Comparison of ENCODE assay signal across 25 mouse cellular contexts in genomic region chr7:128042161-128042820, GRCm38 (mm10). TPM values are rescaled to one million over a fixed set of nuclear protein-coding genes. Genes with fewer than 3 reads are reported as not detected.
A peak's percentile ranks its signal among the peaks of the same experiment; 100 is the strongest.
DNase-seq lines count a peak whose midpoint lies in the region; ATAC-seq and TF ChIP-seq lines count a peak whose summit lies in the region.
"Not testable (repeated sequence)": the region's sequence is repeated elsewhere in the genome, so short reads cannot be mapped to it uniquely, and the experiment has no call there.
"Had no signal": no experiment of that assay in that cellular context is flagged by ENCODE, and none has a peak within 500 bp of the region (broad histone marks: within the 10 kb centered on the region; RNA-seq: fewer than 3 reads in every experiment).

No protein-coding gene starts in this region.

- not testable (repeated sequence) for ATAC-seq in liver, postnatal 0 days
- peak; percentile 57 for ATAC-seq in megakaryocyte-erythroid progenitor cell, adult 5-6 weeks (replicated peaks; ENCODE audit: low FRiP score, low TSS enrichment, poor library complexity, severe bottlenecking)

- not testable (repeated sequence) for TF ChIP-seq CTCF in bone marrow, adult 2 months (IDR thresholded peaks at IDR 0.05; ENCODE audit: control insufficient read depth, insufficient read depth, low read length); liver, postnatal 0 days (IDR thresholded peaks at IDR 0.05; ENCODE audit: low read depth); thymus, adult 2 months (IDR thresholded peaks at IDR 0.05; ENCODE audit: borderline replicate concordance, control insufficient read depth, extremely low read depth, insufficient read depth, low read length, poor library complexity)

- peak overlapping the region; percentile 39 for H3K27ac ChIP-seq in bone marrow, adult 2 months (ENCODE audit: control insufficient read depth, insufficient read depth, low read depth, low read length, poor library complexity)
- H3K27ac ChIP-seq in liver, postnatal 0 days (ENCODE audit: low read depth); thymus, adult 2 months (ENCODE audit: control insufficient read depth, insufficient read depth, low read length): not testable (repeated sequence)

- 6% methylated on average over 15 of the region's 15 CpGs for WGBS in bone marrow, adult 2 months
- WGBS in liver, postnatal 0 days (ENCODE audit: insufficient replicate concordance): 32% methylated on average over 15 of the region's 15 CpGs
- 12% methylated on average over 15 of the region's 15 CpGs for WGBS in thymus, adult 2 months

- not testable (repeated sequence) for H3K4me3 ChIP-seq in bone marrow, adult 2 months (replicated peaks; ENCODE audit: control insufficient read depth, low read depth, low read length); liver, postnatal 0 days (ENCODE audit: low read depth, low read length); thymus, adult 2 months (ENCODE audit: control insufficient read depth, insufficient read depth, low read length)

- TF ChIP-seq POLR2A in bone marrow, adult 2 months (IDR thresholded peaks at IDR 0.05; ENCODE audit: borderline replicate concordance, control insufficient read depth, low read depth, low read length); thymus, adult 2 months (IDR thresholded peaks at IDR 0.05; ENCODE audit: control insufficient read depth, extremely low read depth, insufficient read depth, low read length, poor library complexity): not testable (repeated sequence)

- H3K27me3 ChIP-seq in liver, postnatal 0 days (ENCODE audit: insufficient read depth, low read length); thymus, adult 2 months (ENCODE audit: control insufficient read depth, insufficient read depth, low read length): not testable (repeated sequence)

- not testable (repeated sequence) for H3K36me3 ChIP-seq in liver, postnatal 0 days (replicated peaks; ENCODE audit: insufficient read depth, low read length); thymus, adult 2 months (ENCODE audit: control insufficient read depth, insufficient read depth, low read length)

- DNase-seq in heart, adult 11 months: peak; percentile 60
- DNase-seq in liver, postnatal 0 days: not testable (repeated sequence)
- DNase-seq in thymus, adult 2 months: peak; percentile 34
- peak; percentile 30 for DNase-seq in thymus, postnatal 25 days

- H3K4me1 ChIP-seq in bone marrow, adult 2 months (ENCODE audit: control insufficient read depth, insufficient read depth, low read length); liver, postnatal 0 days (ENCODE audit: insufficient read depth): not testable (repeated sequence)
- H3K4me1 ChIP-seq in thymus, adult 2 months (replicated peaks; ENCODE audit: control insufficient read depth, insufficient read depth, low read length): peaks cover 14% of the 10 kb centered on the region

- TF ChIP-seq EP300 in liver, postnatal 0 days (IDR thresholded peaks at IDR 0.05; ENCODE audit: low read depth): not testable (repeated sequence)

- H3K4me2 ChIP-seq in liver, postnatal 0 days (ENCODE audit: low read depth, low read length): peak overlapping the region; percentile 40; the same call in 1 of the 2 replicates

- H3K9ac ChIP-seq in liver, postnatal 0 days (replicated peaks): not testable (repeated sequence)

- H3K9me3 ChIP-seq in liver, postnatal 0 days (ENCODE audit: low read length): not testable (repeated sequence)

RNA-seq across cellular contexts. Expression of gene Itgam, which starts 20.1 kb away (rescaled TPM):
- 15.4 and 60.8 TPM in 2 replicates for polyA plus RNA-seq in bone marrow, adult 2 months (2011; ENCODE audit: insufficient read depth, insufficient read length, low replicate concordance, missing spikeins)
- polyA plus RNA-seq in liver, postnatal 0 days (2015; fragmentation: Nextera tagmentation; extraction: Ambion mirVana): 5.1 and 6.1 TPM in 2 replicates
- 3.2 TPM in 1 of 2 replicates, not detected in the other for total RNA-seq in megakaryocyte-erythroid progenitor cell, adult 5-6 weeks (2014; fragmentation: Nextera tagmentation)
- total RNA-seq in megakaryocyte-erythroid progenitor cell, adult 5-6 weeks (2017): 0.95 and 2.3 TPM in 2 replicates
- 7.9 and 9.6 TPM in 2 replicates for polyA plus RNA-seq in thymus, adult 2 months (2012; rRNA removed)
- polyA plus RNA-seq: Patski had no signal

RNA-seq across cellular contexts. Expression of gene Gm49368, which starts 20.2 kb away (rescaled TPM):
- polyA plus RNA-seq in bone marrow, adult 2 months (2011; ENCODE audit: insufficient read depth, insufficient read length, low replicate concordance, missing spikeins): 8.2 and 16.7 TPM in 2 replicates
- polyA plus RNA-seq in liver, postnatal 0 days (2015; fragmentation: Nextera tagmentation; extraction: Ambion mirVana): 0.51 TPM in 1 of 2 replicates, not detected in the other
- not detected in 2 replicates for total RNA-seq in megakaryocyte-erythroid progenitor cell, adult 5-6 weeks (2014; fragmentation: Nextera tagmentation)
- not detected in 2 replicates for total RNA-seq in megakaryocyte-erythroid progenitor cell, adult 5-6 weeks (2017)
- 0.03 TPM in 1 of 2 replicates, not detected in the other for polyA plus RNA-seq in thymus, adult 2 months (2012; rRNA removed)
- total RNA-seq: adrenal gland, postnatal 36 days; ES-E14; gastrocnemius, adult 8-10 months; gastrocnemius, postnatal 25 days; heart, postnatal 25 days had no signal
- polyA plus RNA-seq: cerebellum, adult 2 months; embryonic facial prominence, embryonic 10.5 days; embryonic facial prominence, embryonic 13.5 days; erythroblast, embryonic 14.5 days; forebrain, embryonic 12.5 days; forebrain, embryonic 15.5 days; gonadal fat pad, adult 2 months; heart, embryonic 11.5 days; heart, embryonic 14.5 days; heart, postnatal 0 days; hindbrain, embryonic 13.5 days; hindbrain, embryonic 16.5 days; Patski had no signal

RNA-seq across cellular contexts. Expression of gene Trim72, which starts 38.5 kb away (rescaled TPM):
- 0.45 and 1.1 TPM in 2 replicates for polyA plus RNA-seq in bone marrow, adult 2 months (2011; ENCODE audit: insufficient read depth, insufficient read length, low replicate concordance, missing spikeins)
- polyA plus RNA-seq in liver, postnatal 0 days (2015; fragmentation: Nextera tagmentation; extraction: Ambion mirVana): 0.12 TPM in 1 of 2 replicates, not detected in the other
- total RNA-seq in megakaryocyte-erythroid progenitor cell, adult 5-6 weeks (2014; fragmentation: Nextera tagmentation): not detected in 2 replicates
- 0.52 TPM in 1 of 2 replicates, not detected in the other for total RNA-seq in megakaryocyte-erythroid progenitor cell, adult 5-6 weeks (2017)
- 1.4 and 13.4 TPM in 2 replicates for polyA plus RNA-seq in thymus, adult 2 months (2012; rRNA removed)
- polyA plus RNA-seq: embryonic facial prominence, embryonic 10.5 days; forebrain, embryonic 12.5 days; forebrain, embryonic 15.5 days; hindbrain, embryonic 10.5 days; hindbrain, embryonic 16.5 days had no signal

RNA-seq across cellular contexts. Expression of gene Pycard, which starts 48.6 kb away (rescaled TPM):
- polyA plus RNA-seq in bone marrow, adult 2 months (2011; ENCODE audit: insufficient read depth, insufficient read length, low replicate concordance, missing spikeins): 17.7 and 19.9 TPM in 2 replicates
- 25.8 TPM in 2 replicates for polyA plus RNA-seq in liver, postnatal 0 days (2015; fragmentation: Nextera tagmentation; extraction: Ambion mirVana)
- total RNA-seq in megakaryocyte-erythroid progenitor cell, adult 5-6 weeks (2014; fragmentation: Nextera tagmentation): 41.8 and 56.1 TPM in 2 replicates
- 10.2 and 10.6 TPM in 2 replicates for total RNA-seq in megakaryocyte-erythroid progenitor cell, adult 5-6 weeks (2017)
- 420 and 521 TPM in 2 replicates for polyA plus RNA-seq in thymus, adult 2 months (2012; rRNA removed)
